Mouse (Mus musculus): ENCODE results near the gene Pprc1.

The Pprc1 gene

GRCm38 (mm10) chr19:46029652-46030051 is 15.0 kb upstream of the Pprc1 start:
- ChIA-PET POLR2A (interaction anchor here (0.6 to 3.9 kb wide), 10 partner anchors 8 to 772 kb away, joined by 3 to 28 read pairs (median 4); no protein-coding TSS in a partner anchor), CTCF (interaction anchor here in 3 of 4 experiments (0.6 to 2.1 kb wide), 8 partner anchors 8 to 217 kb away, joined by 3 to 6 read pairs (median 4); no protein-coding TSS in a partner anchor)

- POLR2A ChIA-PET = interaction anchor here in 3 of 4 experiments (0.6 to 7.4 kb wide), 16 partner anchors 8 to 773 kb away, joined by 3 to 89 read pairs (median 3); partner anchors contain the start of genes Hps6 (in 1 of the 3), Ldb1 (in 1 of the 3) and Pprc1 (in 1 of the 3)
- CTCF ChIA-PET = interaction anchor here in 1 of 4 experiments (0.7 kb wide), 1 partner anchor 1037 kb away, joined by 6 read pairs; the partner anchor contains the start of gene Taf5
These were observed 14.3 kb upstream of the Pprc1 start for GRCm38 (mm10) chr19:46030196-46030983.

- CTCF ChIA-PET = interaction anchor here in 2 of 4 experiments (1.4 to 1.5 kb wide), 3 partner anchors 17 to 55 kb away, joined by 3 to 4 read pairs (median 4); no protein-coding TSS in a partner anchor
- POLR2A ChIA-PET = interaction anchor here (0.5 to 10.9 kb wide), 16 partner anchors 8 to 552 kb away, joined by 3 to 154 read pairs (median 4); partner anchors contain the start of genes Hps6 (in 2 of the 4), Ldb1 (in 2 of the 4), Nolc1 (in 1 of the 4) and Pprc1 (in 1 of the 4)
These were observed 12.8 kb upstream of the Pprc1 start for GRCm38 (mm10) chr19:46031689-46032432.

GRCm38 (mm10) chr19:46032731-46033510 is 11.8 kb upstream of the Pprc1 start:
- ChIA-PET POLR2A (interaction anchor here in 3 of 4 experiments (0.5 to 10.9 kb wide), 14 partner anchors 9 to 348 kb away, joined by 3 to 154 read pairs (median 6); partner anchors contain the start of genes Ldb1 (in 2 of the 3), Nolc1 (in 1 of the 3) and Pprc1 (in 1 of the 3)), CTCF (interaction anchor here in 3 of 4 experiments (0.6 to 1.5 kb wide), 6 partner anchors 13 to 53 kb away, joined by 3 to 6 read pairs (median 4); no protein-coding TSS in a partner anchor)

- ChIA-PET POLR2A (interaction anchor here (0.6 to 10.9 kb wide), 12 partner anchors 9 to 283 kb away, joined by 3 to 154 read pairs (median 6); partner anchors contain the start of genes Ldb1 (in 1 of the 4), Nolc1 (in 1 of the 4) and Pprc1 (in 1 of the 4)), CTCF (interaction anchor here in 3 of 4 experiments (0.6 to 1.4 kb wide), 6 partner anchors 12 to 240 kb away, joined by 3 to 6 read pairs (median 4); no protein-coding TSS in a partner anchor)
These were observed 10.8 kb upstream of the Pprc1 start for GRCm38 (mm10) chr19:46033911-46034310.

GRCm38 (mm10) chr19:46035971-46036370 is 8.7 kb upstream of the Pprc1 start:
- ChIA-PET POLR2A (interaction anchor here (1.0 to 10.9 kb wide), 18 partner anchors 8 to 226 kb away, joined by 3 to 154 read pairs (median 10); partner anchors contain the start of genes Ldb1 (in 3 of the 4), Nolc1 (in 2 of the 4), Hps6 (in 1 of the 4) and Pprc1 (in 1 of the 4)), CTCF (interaction anchor here in 3 of 4 experiments (0.6 to 2.6 kb wide), 15 partner anchors 10 to 528 kb away, joined by 3 to 10 read pairs (median 4); partner anchors contain the start of genes Hps6 (in 1 of the 3) and Ldb1 (in 1 of the 3))

- CTCF ChIA-PET = interaction anchor here (0.5 to 2.6 kb wide), 26 partner anchors 8 to 527 kb away, joined by 3 to 10 read pairs (median 4); partner anchors contain the start of genes Hps6 (in 1 of the 4) and Ldb1 (in 1 of the 4)
- POLR2A ChIA-PET = interaction anchor here (0.6 to 10.9 kb wide), 37 partner anchors 8 to 1753 kb away, joined by 3 to 154 read pairs (median 6); partner anchors contain the start of genes Ldb1 (in 3 of the 4), Nolc1 (in 3 of the 4), Hps6 (in 1 of the 4) and Pprc1 (in 1 of the 4)
These were observed 8.0 kb upstream of the Pprc1 start for GRCm38 (mm10) chr19:46036477-46037242.

GRCm38 (mm10) chr19:46037243-46037924 is 7.3 kb upstream of the Pprc1 start:
- ChIA-PET POLR2A (interaction anchor here (0.6 to 10.9 kb wide), 39 partner anchors 8 to 1753 kb away, joined by 3 to 154 read pairs (median 6); partner anchors contain the start of genes Ldb1 (in 3 of the 4), Nolc1 (in 3 of the 4), Hps6 (in 1 of the 4) and Pprc1 (in 1 of the 4)), CTCF (interaction anchor here (0.6 to 2.6 kb wide), 19 partner anchors 8 to 445 kb away, joined by 3 to 17 read pairs (median 4); partner anchors contain the start of genes Hps6 (in 1 of the 4), Kcnip2 (in 1 of the 4) and Ldb1 (in 1 of the 4))

- CTCF ChIA-PET = interaction anchor here (0.6 to 2.6 kb wide), 19 partner anchors 8 to 446 kb away, joined by 3 to 17 read pairs (median 4); partner anchors contain the start of genes Hps6 (in 1 of the 4), Kcnip2 (in 1 of the 4) and Ldb1 (in 1 of the 4)
- POLR2A ChIA-PET = interaction anchor here (0.6 to 10.9 kb wide), 48 partner anchors 8 to 823 kb away, joined by 3 to 154 read pairs (median 5); partner anchors contain the start of genes Ldb1 (in 3 of the 4), Nolc1 (in 3 of the 4), Hps6 (in 1 of the 4) and Pprc1 (in 1 of the 4)
These were observed 6.5 kb upstream of the Pprc1 start for GRCm38 (mm10) chr19:46037925-46038850.

- CTCF ChIA-PET = interaction anchor here in 3 of 4 experiments (0.7 to 2.0 kb wide), 7 partner anchors 8 to 266 kb away, joined by 3 to 5 read pairs (median 3); partner anchors contain the start of gene Nfkb2 (in 1 of the 3)
- POLR2A ChIA-PET = interaction anchor here (0.6 to 10.9 kb wide), 33 partner anchors 8 to 823 kb away, joined by 3 to 154 read pairs (median 4); partner anchors contain the start of genes Nolc1 (in 2 of the 4), Hps6 (in 1 of the 4) and Ldb1 (in 1 of the 4)
These were observed 5.8 kb upstream of the Pprc1 start for GRCm38 (mm10) chr19:46038851-46039260.

GRCm38 (mm10) chr19:46039478-46039877 is 5.2 kb upstream of the Pprc1 start:
- POLR2A ChIA-PET = interaction anchor here (0.5 to 10.9 kb wide), 31 partner anchors 7 to 381 kb away, joined by 3 to 154 read pairs (median 4); partner anchors contain the start of genes Nolc1 (in 2 of the 4), Fbxl15 (in 1 of the 4), Hps6 (in 1 of the 4) and Ldb1 (in 1 of the 4)
- CTCF ChIA-PET = interaction anchor here (0.6 to 2.0 kb wide), 7 partner anchors 8 to 761 kb away, joined by 3 to 7 read pairs (median 3); partner anchors contain the start of gene Nfkb2 (in 1 of the 4)

GRCm38 (mm10) chr19:46040149-46040902 is 4.4 kb upstream of the Pprc1 start:
- POLR2A ChIA-PET = interaction anchor here (0.5 to 10.9 kb wide), 30 partner anchors 6 to 380 kb away, joined by 3 to 154 read pairs (median 4); partner anchors contain the start of genes Nolc1 (in 2 of the 4), Fbxl15 (in 1 of the 4), Hps6 (in 1 of the 4) and Ldb1 (in 1 of the 4)
- CTCF ChIA-PET = interaction anchor here (0.5 to 2.0 kb wide), 9 partner anchors 9 to 761 kb away, joined by 3 to 5 read pairs (median 3); partner anchors contain the start of gene Nfkb2 (in 1 of the 4)
